Mouse (Mus musculus) neural tube, embryonic 15.5 days (tissue): ENCODE results near the gene Asxl2. TPM values are rescaled to one million over a fixed set of nuclear protein-coding genes. Genes with fewer than 3 reads are reported as not detected.
"Not testable (repeated sequence)": the region's sequence is repeated elsewhere in the genome, so short reads cannot be mapped to it uniquely, and the experiment has no call there.

ENCODE experiments used
- ATAC-seq: fragments of 200-750 bp; cut with Nextera tagmentation; 2 replicates; pipeline ENCODE4 v1.8.0; 2017; ENCODE audit warnings: mild to moderate bottlenecking, moderate TSS enrichment, moderate library complexity; ENCODE audit not compliant: low FRiP score
- H3K27ac ChIP-seq: fragments of 300-500 bp; sonication (generic); replicated peaks from 2 replicates; pipeline ENCODE4 v1.5.1; 2015; ENCODE audit warnings: mild to moderate bottlenecking, inconsistent platforms
- H3K27me3 ChIP-seq: fragments of 300-500 bp; sonication (generic); replicated peaks from 2 replicates; pipeline ENCODE4 v1.6.1; 2015; ENCODE audit warnings: inconsistent platforms
- H3K36me3 ChIP-seq: fragments of 300-500 bp; sonication (generic); 2 replicates; pipeline ENCODE4 v1.6.1; 2015; ENCODE audit warnings: inconsistent platforms
- H3K4me1 ChIP-seq: fragments of 300-500 bp; sonication (generic); 2 replicates; pipeline ENCODE4 v1.6.1; 2015; ENCODE audit warnings: inconsistent platforms
- H3K4me2 ChIP-seq: fragments of 300-500 bp; sonication (generic); 2 replicates; pipeline ENCODE4 v1.6.1; 2015; ENCODE audit warnings: inconsistent platforms, mild to moderate bottlenecking, moderate library complexity
- H3K4me3 ChIP-seq: fragments of 300-500 bp; sonication (generic); replicated peaks from 2 replicates; pipeline ENCODE4 v1.5.1; 2015; ENCODE audit warnings: mild to moderate bottlenecking, inconsistent platforms
- H3K9ac ChIP-seq: fragments of 300-500 bp; sonication (generic); replicated peaks from 2 replicates; pipeline ENCODE4 v1.6.1; 2015; ENCODE audit warnings: mild to moderate bottlenecking, inconsistent platforms
- H3K9me3 ChIP-seq: fragments of 300-500 bp; sonication (generic); replicated peaks from 2 replicates; pipeline ENCODE4 v1.6.1; 2016; ENCODE audit warnings: inconsistent platforms
- whole genome bisulfite sequencing: fragments of 180-500 bp; shearing (Covaris S2); methylation state at CpG from one replicate; pipeline ENCODE4 v1.1.7; 2015; ENCODE audit warnings: mixed read lengths; 5-methylcytosine and 5-hydroxymethylcytosine counted together
- polyA plus RNA-seq: library from polyadenylated mRNA; unstranded; fragments of >200 nt; fragmentation: Nextera tagmentation; extraction: Ambion mirVana; gene quantifications from 2 replicates; pipeline ENCODE4 v1.2.1, GENCODE M21; 2015

The Asxl2 gene
- polyA plus RNA-seq, 1 experiment from 2014 or later, result 10.4 TPM

DNA sequence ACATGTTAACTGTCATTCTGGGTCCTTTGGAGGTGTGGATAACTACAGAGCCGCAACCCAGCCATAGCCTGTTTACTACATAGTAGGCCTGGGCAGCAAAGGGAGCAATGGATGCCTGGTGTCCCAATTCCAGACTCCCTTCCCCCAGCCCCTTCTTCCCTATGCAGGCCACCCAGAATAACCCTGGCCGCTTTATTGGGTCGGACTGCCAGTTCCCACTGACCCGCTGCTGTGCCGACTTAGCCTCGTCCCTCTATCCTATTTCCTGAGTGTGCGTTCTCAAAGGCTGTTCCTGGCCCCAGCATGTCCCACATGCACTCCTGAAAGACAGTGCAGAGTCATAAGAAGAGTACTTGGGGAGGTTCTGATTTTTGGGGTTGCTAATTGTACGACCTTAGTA is 29.7 kb upstream of the Asxl2 start:
- Histone ChIP-seq H3K4me3 (no peak overlapping the region), H3K4me2 (no peak overlapping the region), H3K4me1 (no peaks in the 10 kb centered on the region), H3K9ac (no peak overlapping the region), H3K9me3 (no peaks in the 10 kb centered on the region), H3K27me3 (no peaks in the 10 kb centered on the region), H3K36me3 (peaks cover 53% of the 10 kb centered on the region), H3K27ac (no peak overlapping the region)
- ATAC-seq, result no peak
- WGBS, result 93% methylated on average over 8 of the region's 8 CpGs

DNA sequence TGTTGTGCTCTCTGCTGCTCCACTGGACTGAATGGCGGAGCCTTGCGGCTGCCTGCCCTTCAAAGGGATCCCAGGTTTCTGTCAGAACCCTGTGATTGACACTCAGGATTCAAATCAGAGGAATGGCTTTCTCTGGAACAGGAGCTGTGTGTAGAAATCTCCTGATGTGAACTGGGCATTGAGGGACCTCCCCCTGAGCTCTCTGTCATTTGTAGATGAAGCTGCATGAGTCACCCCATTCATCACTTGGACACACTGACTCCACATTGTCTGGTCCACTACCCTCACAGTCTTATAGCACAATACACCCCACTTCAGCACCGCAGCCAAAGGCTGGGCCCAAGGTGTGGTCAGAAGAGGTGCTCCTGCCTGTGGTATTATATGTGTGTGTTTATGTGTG is 21.0 kb upstream of the Asxl2 start:
- H3K36me3 ChIP-seq, result peaks cover 41% of the 10 kb centered on the region
- 85% methylated on average over 3 of the region's 3 CpGs for WGBS
- not testable (repeated sequence) for H3K9ac ChIP-seq, H3K27ac ChIP-seq, H3K4me2 ChIP-seq, H3K4me1 ChIP-seq, H3K27me3 ChIP-seq, H3K9me3 ChIP-seq, ATAC-seq, H3K4me3 ChIP-seq

DNA sequence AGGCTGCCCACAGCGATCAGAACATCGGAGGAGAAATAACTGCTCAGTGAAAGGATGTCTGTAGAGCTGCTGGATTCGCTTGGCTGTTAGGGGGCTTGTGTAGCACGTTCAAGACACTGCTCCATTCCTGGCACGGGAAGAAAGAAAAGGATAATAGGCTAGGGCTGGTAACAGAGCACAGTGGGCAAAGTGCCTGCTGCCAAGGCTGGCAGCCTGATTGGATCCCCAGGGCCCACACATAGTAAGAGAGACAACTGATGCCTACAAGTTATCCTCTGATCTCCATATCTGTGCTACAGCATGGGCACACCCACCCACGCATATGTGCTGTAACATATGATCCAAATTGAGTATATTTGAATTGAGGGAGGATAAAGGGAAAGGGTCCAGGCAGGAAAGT is 20.1 kb upstream of the Asxl2 start:
- Histone ChIP-seq H3K9ac (no peak overlapping the region), H3K4me3 (no peak overlapping the region), H3K4me1 (no peaks in the 10 kb centered on the region), H3K27me3 (no peaks in the 10 kb centered on the region), H3K9me3 (no peaks in the 10 kb centered on the region), H3K4me2 (no peak overlapping the region), H3K27ac (peak overlapping the region; percentile 45; the same call in 1 of the 2 replicates), H3K36me3 (peaks cover 32% of the 10 kb centered on the region)
- peak; percentile 26; the same call in 1 of the 2 replicates for ATAC-seq
- 79% methylated on average over 6 of the region's 6 CpGs for WGBS

GRCm38 (mm10) chr12:3414956-3415355 is 11.7 kb upstream of the Asxl2 start:
- Histone ChIP-seq H3K4me2 (no peak overlapping the region), H3K4me1 (no peaks in the 10 kb centered on the region), H3K9me3 (no peaks in the 10 kb centered on the region), H3K9ac (no peak overlapping the region), H3K27me3 (no peaks in the 10 kb centered on the region), H3K4me3 (no peak overlapping the region), H3K27ac (no peak overlapping the region), H3K36me3 (peaks cover 8% of the 10 kb centered on the region; the same call in 1 of the 2 replicates)
- WGBS, result 89% methylated on average over 4 of the region's 4 CpGs
- ATAC-seq, result no peak

GRCm38 (mm10) chr12:3418761-3419160 is 7.9 kb upstream of the Asxl2 start:
- 94% methylated on average over 3 of the region's 3 CpGs for WGBS
- Histone ChIP-seq H3K4me3 (no peak overlapping the region), H3K36me3 (peaks cover 12% of the 10 kb centered on the region; the same call in 1 of the 2 replicates), H3K4me1 (no peaks in the 10 kb centered on the region), H3K4me2 (no peak overlapping the region), H3K27me3 (no peaks in the 10 kb centered on the region), H3K27ac (no peak overlapping the region), H3K9ac (no peak overlapping the region), H3K9me3 (no peaks in the 10 kb centered on the region)
- ATAC-seq, result no peak

DNA sequence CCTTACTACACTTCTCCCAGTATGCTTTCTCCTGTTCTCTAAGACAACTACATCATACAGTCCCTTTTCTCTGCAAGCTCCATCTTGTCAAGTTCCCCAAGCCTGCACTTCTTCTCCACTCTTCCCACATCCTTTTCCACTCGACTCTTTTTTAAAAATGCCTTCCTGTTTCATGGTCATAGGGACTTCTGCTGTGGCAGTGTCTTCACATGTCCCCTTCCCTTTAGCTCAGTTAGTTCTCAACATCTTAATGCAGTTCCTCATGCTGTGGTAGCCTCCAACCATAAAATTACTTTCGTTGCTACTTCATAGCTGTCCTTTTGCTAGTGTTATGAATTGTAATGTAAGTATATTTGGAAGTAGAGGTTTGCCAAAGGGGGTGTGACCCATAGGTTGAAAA is 6.1 kb upstream of the Asxl2 start:
- H3K4me1 ChIP-seq, result peaks cover 13% of the 10 kb centered on the region
- H3K36me3 ChIP-seq, result peaks cover 10% of the 10 kb centered on the region; the same call in 1 of the 2 replicates
- no peak overlapping the region for H3K4me2 ChIP-seq
- no peaks in the 10 kb centered on the region for H3K27me3 ChIP-seq
- H3K4me3 ChIP-seq, result no peak overlapping the region
- no peak overlapping the region for H3K9ac ChIP-seq
- 95% methylated on average over 2 of the region's 2 CpGs for WGBS
- no peaks in the 10 kb centered on the region for H3K9me3 ChIP-seq
- ATAC-seq, result no peak
- H3K27ac ChIP-seq, result no peak overlapping the region

- 97% methylated on average over 1 of the region's 1 CpGs for WGBS
- Histone ChIP-seq H3K27ac (no peak overlapping the region), H3K4me3 (no peak overlapping the region), H3K27me3 (no peaks in the 10 kb centered on the region), H3K9me3 (no peaks in the 10 kb centered on the region), H3K4me2 (no peak overlapping the region), H3K9ac (no peak overlapping the region), H3K36me3 (0 out of 2 replicates have a peak, but pooled peaks cover 5% of the 10 kb centered on the region), H3K4me1 (peaks cover 15% of the 10 kb centered on the region)
- ATAC-seq, result no peak
These were observed 3.9 kb upstream of the Asxl2 start for GRCm38 (mm10) chr12:3422786-3423185.

- Histone ChIP-seq H3K9ac (no peak overlapping the region), H3K36me3 (0 out of 2 replicates have a peak, but pooled peaks cover 5% of the 10 kb centered on the region), H3K4me1 (peaks cover 23% of the 10 kb centered on the region), H3K4me3 (no peak overlapping the region), H3K4me2 (no peak overlapping the region), H3K27me3 (no peaks in the 10 kb centered on the region), H3K27ac (no peak overlapping the region), H3K9me3 (no peaks in the 10 kb centered on the region)
- ATAC-seq, result no peak
- WGBS, result 89% methylated on average over 2 of the region's 2 CpGs
These were observed 2.5 kb upstream of the Asxl2 start for GRCm38 (mm10) chr12:3424179-3424578.

DNA sequence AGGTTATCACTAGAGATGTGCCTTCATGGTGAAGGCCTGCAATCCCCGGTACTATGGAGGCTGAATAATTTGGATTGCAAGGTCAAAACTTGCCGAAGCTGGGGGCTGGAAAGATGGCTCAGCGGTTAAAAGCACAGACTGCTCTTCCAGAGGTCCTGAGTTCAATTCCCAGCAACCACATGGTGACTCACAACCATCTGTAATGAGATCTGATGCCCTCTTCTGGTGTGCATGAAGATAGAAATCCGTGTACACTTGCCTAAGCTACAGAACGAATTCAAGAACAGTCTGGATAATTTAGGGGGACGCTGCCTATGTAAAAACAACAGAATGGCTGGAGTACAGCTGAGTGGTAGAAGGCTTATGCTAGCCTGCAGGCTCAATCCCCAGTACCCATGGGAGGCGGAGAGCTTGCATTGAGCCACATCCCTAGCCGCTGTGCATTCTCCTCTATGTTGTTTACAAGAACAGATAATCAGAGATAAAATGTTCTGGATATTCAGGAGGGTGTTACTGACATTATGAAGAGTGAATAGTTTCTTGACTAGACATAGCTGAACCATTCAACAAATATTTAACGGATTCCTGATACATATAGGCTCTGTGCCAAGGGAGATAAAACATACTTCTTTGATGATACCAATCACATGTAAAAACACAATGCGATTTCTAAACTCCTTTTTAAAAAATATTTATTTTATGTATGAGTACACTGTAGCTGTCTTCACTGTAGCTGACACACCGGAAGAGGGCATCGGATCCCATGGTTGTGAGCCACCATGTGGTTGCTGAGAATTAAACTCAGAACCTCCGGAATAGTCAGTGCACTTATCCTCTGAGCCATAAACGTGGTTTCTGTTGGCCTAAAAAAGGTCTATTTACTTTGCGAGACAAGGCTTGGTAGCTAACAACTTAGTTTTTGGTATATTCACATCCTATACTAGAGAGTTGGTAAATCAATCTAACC is 999 bp upstream of the Asxl2 start:
- WGBS, result 47% methylated on average over 15 of the region's 15 CpGs
- H3K4me2 ChIP-seq, result peak overlapping the region; percentile 65
- H3K27ac ChIP-seq, result peak overlapping the region; percentile 93
- H3K27me3 ChIP-seq, result no peaks in the 10 kb centered on the region
- H3K9ac ChIP-seq, result peak overlapping the region; percentile 40
- H3K36me3 ChIP-seq, result 0 out of 2 replicates have a peak, but pooled peaks cover 5% of the 10 kb centered on the region
- peaks cover 29% of the 10 kb centered on the region for H3K4me1 ChIP-seq
- ATAC-seq, result peak; percentile 71
- no peaks in the 10 kb centered on the region for H3K9me3 ChIP-seq
- H3K4me3 ChIP-seq, result peak overlapping the region; percentile 84

- H3K4me1 ChIP-seq, result peaks cover 29% of the 10 kb centered on the region
- no peaks in the 10 kb centered on the region for H3K27me3 ChIP-seq
- H3K4me2 ChIP-seq, result peak overlapping the region; percentile 65
- H3K27ac ChIP-seq, result peak overlapping the region; percentile 93
- H3K9ac ChIP-seq, result peak overlapping the region; percentile 83
- H3K36me3 ChIP-seq, result no peaks in the 10 kb centered on the region
- peak overlapping the region; percentile 84 for H3K4me3 ChIP-seq
- ATAC-seq, result peak; percentile 53
- no peaks in the 10 kb centered on the region for H3K9me3 ChIP-seq
- WGBS, result under 1% methylated on average over 65 of the region's 65 CpGs
These were observed 621 bp downstream of the Asxl2 start for GRCm38 (mm10) chr12:3427067-3427889.

GRCm38 (mm10) chr12:3427891-3428775 is 1.5 kb downstream of the Asxl2 start:
- Histone ChIP-seq H3K9me3 (no peaks in the 10 kb centered on the region), H3K27me3 (no peaks in the 10 kb centered on the region), H3K36me3 (no peaks in the 10 kb centered on the region), H3K4me3 (peak overlapping the region; percentile 84), H3K9ac (no peak overlapping the region), H3K4me2 (peak overlapping the region; percentile 65), H3K4me1 (peaks cover 29% of the 10 kb centered on the region), H3K27ac (no peak overlapping the region)
- ATAC-seq, result no peak
- WGBS, result 71% methylated on average over 11 of the region's 11 CpGs
